Mouse (Mus musculus) layer of hippocampus, postnatal 36 days (tissue): ENCODE results near the gene Ostf1. TPM values are rescaled to one million over a fixed set of nuclear protein-coding genes. Genes with fewer than 3 reads are reported as not detected.
A peak's percentile ranks its signal among the peaks of the same experiment; 100 is the strongest.

Source experiments
- DNase-seq, 2 experiments: peaks; one replicate each; pipeline ENCODE4 v3.0.0; 2022
- total RNA-seq, 2 experiments: library from RNA; stranded (reverse); gene quantifications; 2 replicates each; pipeline ENCODE4 v1.2.3; 2021

Ostf1 gene
- 10 to 100 TPM; 30.9 to 34.4 TPM for total RNA-seq

DNA sequence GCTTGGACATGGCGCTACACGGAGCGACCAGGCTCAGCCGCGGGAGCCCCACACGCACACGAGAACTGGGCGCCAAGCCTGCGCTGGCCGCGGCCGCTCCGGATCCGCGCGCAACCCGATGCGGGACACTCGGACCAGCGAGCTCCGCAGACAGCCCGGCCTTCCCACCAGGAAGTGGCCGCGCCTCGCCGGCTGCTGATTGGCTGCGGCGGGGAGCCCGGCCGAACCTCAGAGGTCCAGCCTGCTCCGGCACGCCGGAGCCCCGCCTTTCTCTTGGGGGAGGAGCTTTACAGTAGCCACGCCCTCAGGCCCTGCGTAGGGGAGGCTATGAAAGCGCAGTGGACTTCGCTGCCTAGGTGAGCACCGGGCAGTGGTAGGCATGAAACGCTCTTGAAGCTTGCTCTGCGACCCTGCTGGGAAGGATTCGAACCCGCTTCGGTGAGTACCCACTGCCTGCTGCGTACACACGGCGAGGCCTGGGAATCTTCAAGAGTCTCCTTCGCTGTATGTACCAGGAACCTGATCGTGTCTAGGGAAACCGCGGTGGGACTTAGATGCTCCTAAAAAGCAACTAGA lies at the start of gene Ostf1, which contains the start of gene Nmrk1:
Gene Ostf1 (minus strand): TSS at position 180 of the 576 bp plus-strand sequence.
Gene Nmrk1 (plus strand): TSS at position 307 of the 576 bp plus-strand sequence.
- peak; percentile 93 to 94 for DNase-seq

DNA sequence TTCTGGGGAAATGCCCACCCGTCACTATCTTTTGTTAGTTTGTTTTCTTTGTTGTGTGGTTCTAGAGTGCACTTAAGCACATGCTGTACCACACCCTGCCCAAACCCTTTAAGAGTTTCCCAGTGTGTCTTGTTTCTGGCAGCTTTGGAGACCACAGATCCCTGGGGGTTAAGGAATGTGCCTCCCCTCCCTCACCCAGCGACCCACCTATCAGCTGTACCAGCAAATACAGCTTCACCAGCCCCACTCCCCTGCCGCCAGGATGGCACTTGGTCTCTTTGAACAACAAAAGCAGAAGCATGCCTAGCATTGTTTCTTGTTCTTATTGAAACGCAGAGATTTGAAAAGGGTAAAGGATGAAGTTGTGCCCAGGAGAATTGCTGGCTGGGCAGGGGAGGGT lies 41.5 kb upstream of the Ostf1 start:
- no peak for DNase-seq

DNA sequence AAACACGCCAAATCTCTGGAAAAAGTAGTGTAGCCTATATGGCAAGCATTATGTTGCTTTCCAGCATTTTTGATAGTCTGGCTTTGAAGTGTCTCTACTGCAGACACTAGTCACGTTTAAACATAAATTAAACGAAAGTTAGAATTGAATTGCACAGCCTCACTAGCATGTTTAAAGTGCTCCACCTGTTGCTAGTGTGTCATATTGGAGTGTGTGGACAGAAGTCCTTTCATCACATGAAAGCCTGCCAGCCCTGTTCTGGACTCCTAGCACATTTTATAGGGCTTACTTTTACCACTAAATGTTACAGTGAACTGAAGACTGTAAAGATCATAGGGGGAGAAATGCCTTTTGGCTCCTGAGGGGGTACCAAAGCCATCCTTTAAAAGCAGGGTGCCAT lies 40.9 kb upstream of the Ostf1 start:
- DNase-seq = no peak

DNA sequence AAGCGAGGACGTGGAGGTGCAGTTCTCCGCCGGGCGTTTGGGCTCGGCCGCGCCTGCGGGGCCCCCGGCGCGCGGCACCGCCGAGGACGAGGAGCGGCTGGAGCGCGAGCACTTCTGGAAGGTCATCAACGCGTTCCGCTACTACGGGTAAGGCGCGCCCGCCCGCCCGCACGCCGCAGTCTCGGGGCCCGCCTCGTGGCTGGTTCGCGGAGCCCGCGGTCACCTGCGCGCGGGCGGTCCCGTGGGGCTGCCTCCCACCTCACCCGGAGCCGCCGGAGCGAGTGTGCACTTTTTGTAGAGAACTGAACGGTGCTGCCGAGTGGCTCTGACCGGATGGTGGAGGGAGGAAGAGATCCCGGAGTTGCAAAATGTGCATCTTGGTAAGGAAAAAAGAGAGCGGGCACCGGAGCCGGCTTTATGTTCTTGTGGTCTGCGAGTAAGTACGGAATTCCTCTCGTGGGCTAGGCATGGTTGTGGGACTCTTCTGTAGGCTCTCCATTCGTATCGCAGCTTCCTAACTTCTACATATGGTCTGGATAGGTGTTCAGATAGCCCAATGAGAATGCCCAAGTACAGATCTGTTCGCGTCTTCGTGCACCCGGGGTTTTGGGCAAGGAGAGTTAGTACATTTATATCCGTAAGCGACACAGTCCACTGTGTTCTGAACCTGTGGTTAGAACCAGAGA lies 39.6 kb upstream of the Ostf1 start:
- peak; percentile 42 to 44 for DNase-seq

DNA sequence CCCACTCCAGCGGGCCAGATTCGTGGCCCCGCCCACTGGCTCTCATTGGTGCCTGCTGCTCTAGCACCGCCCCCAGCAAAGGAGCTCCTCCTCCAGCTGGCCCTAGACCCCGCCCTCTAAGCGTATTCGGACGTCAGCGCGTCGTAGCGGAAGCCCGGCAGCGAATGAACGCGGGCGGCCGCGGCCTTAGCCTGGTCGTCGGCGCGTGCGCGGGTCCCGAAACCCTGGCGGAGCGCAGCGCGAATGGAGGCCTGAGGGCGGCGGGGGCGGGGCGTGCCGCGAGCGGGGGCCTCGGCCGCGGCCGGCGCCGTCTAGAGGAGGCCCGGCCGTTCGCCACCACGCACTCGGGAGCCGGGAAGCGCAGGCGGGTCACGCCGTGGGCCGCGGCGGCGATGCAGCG lies 39.0 kb upstream of the Ostf1 start, which contains the start of gene Carnmt1:
Gene Carnmt1 (plus strand): TSS at position 157 of the 400 bp plus-strand sequence.
- DNase-seq = peak; percentile 98

DNA sequence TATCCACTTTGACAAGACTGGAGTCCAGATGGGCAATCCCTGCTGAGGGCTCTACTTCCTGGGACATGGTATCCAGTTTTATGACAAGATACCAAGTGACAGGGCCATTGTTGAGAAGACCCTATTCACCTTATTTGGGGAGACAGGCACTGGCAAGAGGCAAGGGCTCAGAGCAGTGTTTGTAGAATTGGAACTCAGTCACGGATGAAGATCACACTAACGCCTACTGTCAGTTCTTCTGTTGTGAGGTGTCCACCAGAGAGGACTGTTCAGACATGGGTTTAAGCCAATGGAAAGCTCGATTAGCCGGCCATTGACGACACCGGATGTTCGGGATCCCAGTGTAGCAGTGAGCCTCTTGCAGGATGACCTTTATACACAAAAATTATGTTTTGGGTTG lies 37.9 kb upstream of the Ostf1 start:
- DNase-seq = no peak

DNA sequence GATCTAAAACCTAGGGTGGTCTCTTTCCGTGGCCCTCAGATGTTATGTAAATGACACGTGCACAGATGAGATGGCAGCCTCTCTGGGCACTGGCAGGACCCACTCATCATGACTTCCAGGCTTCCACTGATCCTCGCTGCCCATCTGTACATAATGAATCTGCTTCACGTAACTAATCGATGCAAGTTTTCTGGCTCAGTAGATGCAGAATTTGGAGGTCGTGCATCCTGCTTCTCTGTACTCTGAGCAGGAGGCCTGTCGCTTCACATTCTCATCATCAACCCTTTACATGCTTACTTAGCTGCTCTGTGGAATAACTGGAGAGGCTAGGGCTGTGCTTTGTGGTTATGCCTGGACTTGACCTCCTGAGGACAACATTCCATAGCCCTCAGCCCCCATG lies 35.3 kb upstream of the Ostf1 start:
- no peak for DNase-seq

DNA sequence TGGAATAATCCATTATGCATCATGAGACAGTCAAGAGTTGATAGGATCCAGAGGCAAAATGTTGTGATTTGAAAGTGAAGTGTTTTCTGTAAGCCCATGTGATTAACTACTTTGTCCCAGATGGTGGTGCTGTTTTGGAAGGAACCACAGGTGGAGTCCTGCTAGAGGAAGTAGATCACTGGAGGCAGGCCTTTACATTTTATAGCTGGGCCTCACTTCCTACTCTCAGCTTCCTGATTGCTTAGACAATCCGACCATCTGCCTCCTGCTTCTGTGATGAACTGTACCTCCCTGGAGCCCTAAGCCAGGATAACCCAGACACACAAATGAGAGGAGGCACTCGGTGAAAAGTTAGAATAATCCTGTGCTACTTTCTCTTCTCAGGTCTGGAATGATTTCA lies 32.3 kb upstream of the Ostf1 start:
- no peak for DNase-seq

DNA sequence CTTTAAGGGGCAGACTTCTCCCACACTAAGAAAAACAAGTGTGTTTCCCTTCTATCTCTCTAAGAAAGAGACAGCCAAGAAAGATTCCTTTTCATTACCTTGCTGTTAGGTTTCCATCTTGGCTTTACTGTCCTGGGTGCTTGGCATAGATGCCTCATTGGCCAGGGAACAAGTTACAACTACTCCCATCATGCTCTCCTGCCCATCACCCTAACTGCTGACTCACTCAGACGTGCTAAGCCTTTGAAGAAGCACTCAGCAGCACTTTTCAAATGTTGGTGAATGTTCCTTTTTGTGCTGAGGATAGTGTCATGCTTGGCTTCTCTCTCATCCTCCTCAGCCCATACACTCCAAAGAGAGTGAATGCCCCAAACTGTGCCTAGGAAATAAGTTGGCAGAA lies 30.1 kb upstream of the Ostf1 start:
- no peak for DNase-seq

DNA sequence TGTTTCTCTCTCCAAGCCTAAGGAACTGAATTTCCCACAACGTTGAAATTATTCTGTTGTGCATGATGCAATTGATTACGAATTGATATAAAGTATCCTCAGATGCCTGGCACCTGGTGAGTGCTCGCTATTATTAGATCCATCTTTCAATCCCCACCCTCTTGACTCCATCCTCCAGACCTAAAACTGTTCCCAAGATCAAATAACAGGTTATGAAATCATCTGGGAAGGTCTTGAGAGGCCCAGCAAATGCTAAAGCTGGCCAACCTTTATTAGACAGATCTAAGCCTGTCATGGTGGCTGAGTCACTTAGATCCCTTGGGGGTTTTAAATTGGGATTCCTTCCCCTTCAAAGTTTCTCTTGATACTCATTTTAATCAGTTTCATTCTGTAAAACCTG lies 28.8 kb upstream of the Ostf1 start:
- no peak for DNase-seq

DNA sequence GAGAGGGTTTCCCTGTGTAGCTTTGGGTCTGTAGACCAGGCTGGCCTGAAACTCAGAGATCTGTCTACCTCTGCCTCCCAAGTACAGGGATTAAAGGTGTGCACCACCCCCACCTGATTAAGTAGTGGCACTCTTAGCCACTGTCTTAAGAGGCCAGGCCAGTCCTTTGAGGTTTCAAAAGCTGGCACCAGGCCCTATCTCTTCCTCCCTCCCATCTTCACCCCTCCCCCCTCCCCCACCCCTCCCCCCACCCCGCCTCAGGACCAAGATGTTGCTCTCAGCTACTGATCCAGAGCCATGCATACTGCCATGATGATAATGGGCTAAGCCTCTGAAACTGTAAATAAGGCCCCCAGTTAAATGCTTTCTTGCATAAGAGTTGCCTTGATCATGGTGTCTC lies 27.7 kb upstream of the Ostf1 start:
- DNase-seq = no peak

DNA sequence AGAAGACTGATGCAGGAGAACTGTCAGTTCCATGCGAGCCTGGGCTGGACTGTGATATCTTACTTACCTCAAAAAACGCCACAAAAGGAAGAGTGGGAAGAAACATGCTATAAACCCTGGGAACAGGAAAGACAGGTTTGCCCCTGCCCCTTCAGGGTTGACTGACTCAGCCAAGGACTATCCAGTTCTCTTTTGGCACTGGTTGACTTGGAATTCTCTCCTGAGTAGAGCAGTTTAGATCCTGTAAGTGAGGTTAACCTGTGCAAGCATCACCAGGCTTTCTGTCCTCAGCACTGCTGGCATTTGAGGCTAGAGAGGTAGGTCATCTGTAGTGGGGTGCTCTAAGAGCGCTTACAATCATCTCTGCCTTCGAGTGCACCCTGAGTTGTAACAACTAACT lies 26.9 kb upstream of the Ostf1 start:
- no peak for DNase-seq

DNA sequence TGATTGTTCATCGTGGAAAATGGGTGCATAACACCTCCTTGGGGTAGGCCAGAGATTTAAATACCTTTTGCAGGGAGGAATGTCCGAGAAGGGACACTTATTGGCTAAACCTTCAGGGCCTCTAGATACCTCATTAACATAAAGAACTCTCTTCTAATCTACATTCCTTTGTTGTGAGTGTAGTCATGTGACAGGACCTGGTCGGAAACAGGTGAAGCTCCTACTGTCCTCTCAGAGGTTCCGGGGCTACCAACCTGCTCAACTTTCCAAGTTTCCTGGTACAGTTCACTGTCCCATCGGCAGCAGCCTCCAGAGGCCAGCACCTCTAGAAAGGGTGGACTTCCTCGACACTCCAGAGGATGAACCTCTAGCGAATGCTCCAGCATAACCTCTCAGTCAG lies 24.4 kb upstream of the Ostf1 start:
- DNase-seq = no peak

DNA sequence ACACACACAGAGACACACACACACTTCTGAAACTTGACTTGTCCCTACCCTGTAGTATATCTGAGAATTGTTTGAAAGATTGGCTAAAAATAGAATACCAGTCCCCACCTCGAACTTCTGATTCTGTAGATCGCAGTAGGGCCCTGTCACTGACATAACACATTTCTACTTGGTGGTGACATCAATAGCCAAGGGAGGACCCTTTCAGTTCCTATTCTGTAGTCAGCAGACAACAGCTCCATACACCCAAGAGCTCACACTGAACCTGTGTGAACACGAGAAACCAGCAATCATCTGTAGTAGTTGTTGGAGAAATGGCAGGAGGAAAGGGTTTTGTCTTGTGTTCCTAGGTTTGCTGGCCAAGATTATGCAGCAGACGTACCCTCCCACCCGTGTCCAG lies 23.4 kb upstream of the Ostf1 start:
- DNase-seq = no peak

DNA sequence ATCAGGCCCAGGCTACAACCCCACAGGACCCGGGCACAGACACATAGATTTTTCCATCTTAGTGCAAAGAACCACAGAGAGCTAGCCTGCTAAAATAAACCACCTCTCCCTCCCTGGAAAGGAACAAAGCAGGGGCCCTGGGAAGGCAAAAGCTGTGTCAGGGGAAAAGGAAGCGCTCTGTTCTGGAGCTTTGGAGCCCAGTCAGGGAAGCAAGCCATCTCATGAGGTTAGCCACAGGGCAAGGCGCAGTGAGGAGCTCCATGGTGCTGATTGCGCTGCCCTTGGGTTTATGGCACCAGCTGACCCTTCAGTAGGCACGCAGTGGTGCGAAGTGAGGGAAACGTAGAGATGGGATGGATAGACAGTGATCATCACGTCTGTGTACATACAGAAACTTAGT lies 22.7 kb upstream of the Ostf1 start:
- DNase-seq = no peak

DNA sequence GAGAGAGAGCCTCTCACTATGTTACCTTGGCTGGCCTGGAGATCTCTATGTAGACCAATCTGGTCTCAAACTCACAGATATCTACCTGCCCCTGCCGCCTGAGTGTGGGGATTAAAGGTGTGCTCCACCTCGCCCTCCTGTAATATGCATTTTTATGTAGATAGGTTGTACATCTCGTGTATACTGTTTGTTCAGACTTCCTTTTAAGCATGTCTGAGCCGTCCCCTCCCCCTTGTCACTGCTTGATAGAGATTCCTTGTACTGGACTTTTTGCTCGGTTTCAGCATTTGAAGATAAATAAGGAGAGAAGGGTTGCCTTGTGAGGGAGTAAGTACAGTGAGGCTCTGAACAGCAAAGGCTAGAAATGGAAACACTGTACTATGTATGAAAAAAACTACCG lies 21.4 kb upstream of the Ostf1 start:
- no peak for DNase-seq

DNA sequence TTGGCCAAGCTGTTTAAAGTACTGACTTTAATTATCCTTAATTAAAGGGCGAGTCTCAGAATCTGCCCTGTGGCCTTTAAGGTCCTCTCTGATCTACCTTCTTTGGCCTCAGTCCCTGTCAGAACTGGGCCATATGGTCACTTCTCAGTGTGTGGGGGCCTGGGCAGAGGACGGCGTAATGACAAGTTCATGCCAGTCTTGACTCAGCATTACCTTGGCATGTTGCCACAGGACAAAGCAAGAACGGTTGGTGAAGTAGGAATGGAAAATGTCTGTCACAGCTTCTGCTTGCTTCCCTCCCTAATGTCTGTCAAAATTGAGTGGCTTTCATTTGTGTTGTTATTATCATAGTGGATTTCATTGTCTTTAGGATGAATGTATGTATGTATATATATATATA lies 21.0 kb upstream of the Ostf1 start:
- DNase-seq = no peak

DNA sequence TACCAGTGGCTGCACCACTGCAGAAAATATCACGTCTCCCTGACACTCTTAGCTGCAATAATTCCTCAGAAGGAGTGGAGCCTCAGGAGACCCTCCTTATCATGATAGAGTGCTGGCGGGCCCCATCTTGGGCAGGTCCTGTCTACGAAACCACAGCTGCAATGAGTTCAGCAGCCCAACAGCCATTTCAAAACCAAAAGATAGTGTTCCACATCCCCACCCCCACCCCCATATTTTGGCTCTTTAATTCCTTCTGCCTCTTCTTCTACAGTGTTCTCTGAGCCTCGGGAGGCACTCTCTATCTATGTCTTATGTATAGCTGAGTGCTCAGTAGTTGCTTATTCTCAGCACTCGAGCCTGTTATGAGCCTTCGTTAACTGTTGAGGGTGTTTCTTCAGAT lies 18.9 kb upstream of the Ostf1 start:
- DNase-seq = no peak

DNA sequence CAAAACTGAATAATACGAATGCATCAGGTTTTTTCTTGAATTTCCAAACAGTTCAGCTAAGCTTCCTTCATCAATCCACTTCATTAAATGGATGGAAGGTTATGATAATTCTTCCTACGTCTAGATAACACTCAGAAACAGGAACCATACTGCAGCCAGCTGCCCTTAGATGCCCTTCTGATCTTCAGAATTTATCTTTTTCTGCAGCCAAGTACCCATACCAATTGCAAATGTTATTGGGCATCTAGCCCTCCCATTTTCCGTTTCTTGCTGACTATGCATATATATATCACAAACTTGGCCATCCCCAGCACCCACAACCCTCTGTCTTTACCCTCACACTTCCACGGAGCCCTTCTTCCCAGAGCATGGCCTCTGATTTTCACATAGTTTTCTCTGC lies 18.3 kb upstream of the Ostf1 start:
- no peak for DNase-seq

DNA sequence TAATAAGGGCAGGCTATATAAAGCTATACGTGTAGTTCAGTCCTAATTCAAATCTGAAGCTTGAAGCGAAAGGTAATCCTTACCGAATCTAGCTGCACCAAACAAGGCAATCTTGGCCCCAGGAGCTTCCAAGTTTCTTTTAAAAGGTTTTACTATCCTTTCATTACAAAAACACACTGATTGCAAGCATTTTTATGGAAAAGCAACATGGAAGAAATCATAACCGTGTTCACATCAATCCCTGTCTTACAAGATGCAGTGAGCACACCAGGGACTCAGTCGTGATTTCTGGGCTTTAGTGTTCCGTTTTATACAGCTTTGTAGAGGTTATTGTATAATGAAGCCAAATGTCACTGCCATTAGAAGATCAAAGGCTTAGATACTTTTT lies 16.9 kb upstream of the Ostf1 start:
- DNase-seq = no peak

DNA sequence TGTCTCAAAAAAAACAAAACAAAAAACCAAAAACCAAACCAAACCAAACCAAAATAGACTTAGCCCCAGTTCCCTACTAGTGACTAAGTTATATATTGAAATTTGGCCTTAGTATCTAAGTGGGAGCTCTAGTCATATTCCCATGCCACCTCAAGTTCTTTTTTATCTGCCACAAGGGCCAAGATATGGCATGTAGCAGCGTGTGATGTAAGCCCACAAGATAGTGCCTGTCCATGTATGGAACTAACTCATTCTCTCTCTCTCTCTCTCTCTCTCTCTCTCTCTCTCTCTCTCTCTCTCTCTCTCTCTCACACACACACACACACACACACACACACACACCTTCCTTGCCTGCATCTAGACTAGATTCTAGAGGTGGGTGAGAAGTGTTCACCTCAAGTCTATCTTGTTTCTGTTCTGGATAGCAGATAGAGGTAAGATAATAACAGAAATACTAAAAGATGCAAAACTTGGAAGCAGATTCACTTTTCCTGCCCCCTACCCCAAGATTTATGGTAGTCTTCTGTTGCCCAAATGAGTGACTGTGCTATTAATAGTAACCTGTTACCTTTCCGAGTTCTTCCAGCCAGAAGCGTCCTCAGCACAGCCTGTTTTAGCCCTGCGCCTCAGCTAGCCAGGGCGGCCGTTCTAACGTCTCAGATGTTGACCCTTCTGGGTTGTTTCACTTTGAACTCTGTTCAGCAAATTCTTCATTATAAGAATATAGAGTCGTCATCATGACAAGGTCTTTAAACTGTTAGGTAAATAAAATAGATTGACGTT lies 16.3 kb upstream of the Ostf1 start:
- DNase-seq = no peak

DNA sequence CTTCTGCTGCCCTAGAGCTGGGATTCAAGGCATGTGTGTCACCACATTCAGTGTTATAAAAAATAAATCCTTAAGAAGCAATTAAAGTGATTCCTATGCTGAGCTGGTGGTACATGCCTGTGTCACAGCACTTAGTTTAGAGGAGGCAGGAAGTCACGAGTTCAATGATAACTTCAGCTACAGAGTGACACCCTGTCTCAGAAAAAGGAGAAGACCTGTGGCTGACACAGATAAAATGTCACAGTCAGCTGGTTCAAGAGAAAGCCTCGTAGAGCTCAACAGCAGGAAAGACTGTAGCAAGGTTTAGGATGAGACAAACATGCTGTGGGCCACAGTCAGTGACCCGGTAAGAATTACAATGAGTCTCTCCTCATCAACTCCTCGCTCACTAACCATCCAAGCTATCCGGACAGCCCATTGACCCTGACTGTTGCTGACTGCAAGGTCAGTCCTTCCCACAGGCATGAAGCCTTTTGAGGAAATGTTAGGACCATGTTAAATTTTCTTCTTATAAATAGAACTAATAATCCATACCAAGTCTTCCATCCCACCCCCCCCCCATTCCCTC lies 15.3 kb upstream of the Ostf1 start:
- no peak for DNase-seq

DNA sequence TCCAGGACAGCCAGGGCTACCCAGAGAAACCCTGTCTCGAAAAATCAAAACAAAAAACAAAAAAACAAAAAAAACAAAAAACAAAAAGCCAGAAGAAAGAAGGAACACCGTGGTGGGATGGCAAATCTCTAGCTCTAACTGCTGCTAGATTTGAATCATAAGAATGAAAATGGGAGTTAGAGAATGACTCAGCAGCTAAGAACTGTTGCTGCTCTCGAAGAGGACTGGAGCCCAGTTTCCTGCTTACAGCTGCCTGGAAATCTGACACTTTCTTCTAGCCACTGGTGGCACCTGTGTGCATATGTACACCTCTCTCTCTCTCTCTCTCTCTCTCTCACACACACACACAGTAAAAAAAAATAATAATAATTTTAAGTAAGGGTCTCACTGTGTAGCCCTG lies 14.8 kb upstream of the Ostf1 start:
- DNase-seq = no peak

DNA sequence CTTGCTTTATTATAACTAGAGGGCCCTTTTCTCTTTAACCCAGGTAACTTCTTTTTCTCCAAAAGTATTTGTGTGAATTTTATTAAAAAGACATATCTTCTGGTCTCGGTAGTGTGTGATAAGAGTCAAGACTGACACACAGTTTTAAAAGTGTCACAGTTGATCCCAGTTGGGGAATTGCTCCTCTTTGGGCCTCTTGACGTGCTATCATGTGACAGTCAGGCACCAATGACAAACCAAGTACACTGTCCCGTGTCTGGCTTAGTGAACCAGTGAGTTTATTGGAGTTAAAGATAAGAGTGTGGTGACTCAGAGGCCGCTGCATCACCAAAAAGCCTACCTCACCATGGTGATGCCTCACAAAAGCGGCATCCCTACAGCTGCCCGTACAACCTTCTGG lies 12.5 kb upstream of the Ostf1 start:
- DNase-seq = no peak
